Mouse (Mus musculus): ENCODE results near the gene Ptprn2. TPM values are rescaled to one million over a fixed set of nuclear protein-coding genes. Genes with fewer than 3 reads are reported as not detected.

Gene Ptprn2
- polyA plus RNA-seq, 1 experiment from 2014 or later, result 3.5 TPM

DNA sequence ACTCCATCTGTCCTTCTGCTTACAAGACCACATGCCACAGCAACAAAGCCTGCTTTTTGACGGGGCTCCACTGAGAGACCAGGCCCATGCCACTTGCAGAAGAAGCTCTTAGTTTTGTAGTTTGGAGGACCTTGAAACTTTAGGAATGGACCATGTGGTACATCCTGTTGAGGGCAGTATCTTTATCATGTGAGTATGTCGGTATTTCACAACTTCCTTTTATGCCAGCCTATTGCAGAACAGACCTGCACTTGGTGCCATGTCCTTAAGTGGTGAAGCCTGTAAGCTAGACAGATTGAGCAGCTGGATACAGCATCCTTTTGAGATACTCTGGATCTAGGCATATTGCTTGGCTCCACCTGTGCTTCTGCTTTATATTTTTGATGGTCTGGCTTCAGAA, 12.3 kb upstream of the Ptprn2 start:
- 78% methylated on average over 2 of the region's 2 CpGs for WGBS
- no peaks in the 10 kb centered on the region for H3K4me1 ChIP-seq (ENCODE audit: control insufficient read depth, insufficient read depth, low read length)
- H3K9ac ChIP-seq (ENCODE audit: low read length), result no peak overlapping the region
- no peak for ATAC-seq (ENCODE audit: insufficient read depth, low FRiP score)
- no peaks in the 10 kb centered on the region for H3K36me3 ChIP-seq (ENCODE audit: control insufficient read depth, insufficient read depth, low read length)
- H3K9me3 ChIP-seq (replicated peaks; ENCODE audit: control insufficient read depth, low read length), result no peaks in the 10 kb centered on the region
- no peaks in the 10 kb centered on the region for H3K27me3 ChIP-seq (ENCODE audit: control insufficient read depth, insufficient read depth, low read length)
- no peak overlapping the region for H3K4me3 ChIP-seq (replicated peaks; ENCODE audit: low read length)
- no peak overlapping the region for H3K27ac ChIP-seq (ENCODE audit: low read length)
- H3K4me2 ChIP-seq (ENCODE audit: low read depth, low read length), result no peak overlapping the region

DNA sequence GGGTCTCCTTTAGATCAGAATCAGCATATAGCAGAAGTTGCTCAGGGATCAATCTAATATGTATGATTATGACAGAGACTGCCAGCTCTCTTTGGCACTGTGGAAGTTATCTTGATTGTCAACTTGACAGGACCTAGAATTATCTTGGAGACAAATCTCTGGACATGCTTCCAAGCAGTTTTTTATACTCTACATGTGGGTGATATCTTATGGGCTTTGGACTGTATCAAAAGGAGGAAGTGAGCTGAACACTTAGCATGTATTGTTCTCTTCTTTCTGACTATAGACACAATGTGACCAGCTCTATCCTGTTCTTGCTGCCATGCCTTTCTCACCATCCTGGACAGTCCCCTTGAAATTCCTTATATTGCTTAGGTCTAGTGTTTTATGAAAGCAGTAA, 11.8 kb upstream of the Ptprn2 start:
- Histone ChIP-seq H3K4me1 (ENCODE audit: control insufficient read depth, insufficient read depth, low read length) (no peaks in the 10 kb centered on the region), H3K36me3 (ENCODE audit: control insufficient read depth, insufficient read depth, low read length) (no peaks in the 10 kb centered on the region), H3K9me3 (replicated peaks; ENCODE audit: control insufficient read depth, low read length) (no peaks in the 10 kb centered on the region), H3K27ac (ENCODE audit: low read length) (no peak overlapping the region; the same call in 1 of the 2 replicates), H3K4me2 (ENCODE audit: low read depth, low read length) (no peak overlapping the region), H3K9ac (ENCODE audit: low read length) (no peak overlapping the region), H3K27me3 (ENCODE audit: control insufficient read depth, insufficient read depth, low read length) (no peaks in the 10 kb centered on the region), H3K4me3 (replicated peaks; ENCODE audit: low read length) (no peak overlapping the region)
- no peak for ATAC-seq (ENCODE audit: insufficient read depth, low FRiP score)

GRCm38 (mm10) chr12:116474676-116475075, 10.8 kb upstream of the Ptprn2 start:
- H3K27ac ChIP-seq (ENCODE audit: low read length), result no peak overlapping the region
- no peak for ATAC-seq (ENCODE audit: insufficient read depth, low FRiP score)
- H3K36me3 ChIP-seq (ENCODE audit: control insufficient read depth, insufficient read depth, low read length), result no peaks in the 10 kb centered on the region
- no peak overlapping the region for H3K4me3 ChIP-seq (replicated peaks; ENCODE audit: low read length)
- H3K27me3 ChIP-seq (ENCODE audit: control insufficient read depth, insufficient read depth, low read length), result no peaks in the 10 kb centered on the region
- H3K4me2 ChIP-seq (ENCODE audit: low read depth, low read length), result no peak overlapping the region
- H3K4me1 ChIP-seq (ENCODE audit: control insufficient read depth, insufficient read depth, low read length), result no peaks in the 10 kb centered on the region
- no peaks in the 10 kb centered on the region for H3K9me3 ChIP-seq (replicated peaks; ENCODE audit: control insufficient read depth, low read length)
- 51% methylated on average over 3 of the region's 3 CpGs for WGBS
- H3K9ac ChIP-seq (ENCODE audit: low read length), result no peak overlapping the region

- Histone ChIP-seq H3K36me3 (ENCODE audit: control insufficient read depth, insufficient read depth, low read length) (no peaks in the 10 kb centered on the region), H3K4me3 (replicated peaks; ENCODE audit: low read length) (no peak overlapping the region), H3K27me3 (ENCODE audit: control insufficient read depth, insufficient read depth, low read length) (no peaks in the 10 kb centered on the region), H3K9me3 (replicated peaks; ENCODE audit: control insufficient read depth, low read length) (no peaks in the 10 kb centered on the region), H3K4me1 (ENCODE audit: control insufficient read depth, insufficient read depth, low read length) (no peaks in the 10 kb centered on the region), H3K9ac (ENCODE audit: low read length) (no peak overlapping the region), H3K4me2 (ENCODE audit: low read depth, low read length) (no peak overlapping the region), H3K27ac (ENCODE audit: low read length) (no peak overlapping the region)
- no peak for ATAC-seq (ENCODE audit: insufficient read depth, low FRiP score)
- 56% methylated on average over 1 of the region's 1 CpGs for WGBS
These were observed 6.7 kb upstream of the Ptprn2 start for GRCm38 (mm10) chr12:116478771-116479170.

- H3K27me3 ChIP-seq (ENCODE audit: control insufficient read depth, insufficient read depth, low read length), result no peaks in the 10 kb centered on the region
- ATAC-seq (ENCODE audit: insufficient read depth, low FRiP score), result no peak
- H3K9me3 ChIP-seq (replicated peaks; ENCODE audit: control insufficient read depth, low read length), result no peaks in the 10 kb centered on the region
- WGBS, result 64% methylated on average over 1 of the region's 1 CpGs
- no peak overlapping the region for H3K4me2 ChIP-seq (ENCODE audit: low read depth, low read length)
- no peaks in the 10 kb centered on the region for H3K36me3 ChIP-seq (ENCODE audit: control insufficient read depth, insufficient read depth, low read length)
- no peak overlapping the region for H3K4me3 ChIP-seq (replicated peaks; ENCODE audit: low read length)
- no peak overlapping the region for H3K27ac ChIP-seq (ENCODE audit: low read length)
- H3K4me1 ChIP-seq (ENCODE audit: control insufficient read depth, insufficient read depth, low read length), result no peaks in the 10 kb centered on the region
- no peak overlapping the region for H3K9ac ChIP-seq (ENCODE audit: low read length)
These were observed 3.6 kb upstream of the Ptprn2 start for GRCm38 (mm10) chr12:116481921-116482320.

- H3K27me3 ChIP-seq (ENCODE audit: control insufficient read depth, insufficient read depth, low read length), result no peaks in the 10 kb centered on the region
- 0 out of 2 replicates have a peak overlapping the region, but pooled peaks have one; percentile 22 for H3K4me2 ChIP-seq (ENCODE audit: low read depth, low read length)
- peak; percentile 69 for ATAC-seq (ENCODE audit: insufficient read depth, low FRiP score)
- H3K27ac ChIP-seq (ENCODE audit: low read length), result peak overlapping the region; percentile 72
- 34% methylated on average over 2 of the region's 2 CpGs for WGBS
- H3K4me3 ChIP-seq (replicated peaks; ENCODE audit: low read length), result no peak overlapping the region
- H3K9ac ChIP-seq (ENCODE audit: low read length), result no peak overlapping the region
- no peaks in the 10 kb centered on the region for H3K36me3 ChIP-seq (ENCODE audit: control insufficient read depth, insufficient read depth, low read length)
- no peaks in the 10 kb centered on the region for H3K9me3 ChIP-seq (replicated peaks; ENCODE audit: control insufficient read depth, low read length)
- no peaks in the 10 kb centered on the region for H3K4me1 ChIP-seq (ENCODE audit: control insufficient read depth, insufficient read depth, low read length)
These were observed 1.9 kb upstream of the Ptprn2 start for GRCm38 (mm10) chr12:116483581-116483980.

DNA sequence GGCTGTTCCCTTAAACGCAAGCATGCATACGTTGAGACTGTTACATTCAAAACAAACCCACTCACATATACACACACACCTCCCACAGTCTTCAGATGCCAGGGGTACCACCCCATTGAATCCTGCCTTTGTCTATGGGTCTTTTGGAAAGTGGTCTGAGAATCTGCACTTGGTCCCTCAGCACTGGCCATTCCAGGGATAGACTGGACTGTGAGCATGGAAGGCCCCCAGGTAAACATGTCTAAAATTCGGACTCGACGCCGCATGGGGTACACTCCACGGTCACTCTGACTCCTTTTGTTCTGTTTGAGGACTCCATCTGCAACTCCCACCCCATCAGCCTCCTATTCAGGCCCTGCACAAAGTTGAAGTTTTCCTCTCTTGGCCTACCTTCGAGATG, 529 bp upstream of the Ptprn2 start:
- Histone ChIP-seq H3K9ac (ENCODE audit: low read length) (no peak overlapping the region), H3K4me3 (replicated peaks; ENCODE audit: low read length) (peak overlapping the region; percentile 57), H3K36me3 (ENCODE audit: control insufficient read depth, insufficient read depth, low read length) (no peaks in the 10 kb centered on the region), H3K27me3 (ENCODE audit: control insufficient read depth, insufficient read depth, low read length) (no peaks in the 10 kb centered on the region), H3K4me1 (ENCODE audit: control insufficient read depth, insufficient read depth, low read length) (no peaks in the 10 kb centered on the region), H3K9me3 (replicated peaks; ENCODE audit: control insufficient read depth, low read length) (no peaks in the 10 kb centered on the region), H3K4me2 (ENCODE audit: low read depth, low read length) (peak overlapping the region; percentile 91), H3K27ac (ENCODE audit: low read length) (peak overlapping the region; percentile 6; the same call in 1 of the 2 replicates)
- no peak for ATAC-seq (ENCODE audit: insufficient read depth, low FRiP score)
- 71% methylated on average over 8 of the region's 8 CpGs for WGBS

DNA sequence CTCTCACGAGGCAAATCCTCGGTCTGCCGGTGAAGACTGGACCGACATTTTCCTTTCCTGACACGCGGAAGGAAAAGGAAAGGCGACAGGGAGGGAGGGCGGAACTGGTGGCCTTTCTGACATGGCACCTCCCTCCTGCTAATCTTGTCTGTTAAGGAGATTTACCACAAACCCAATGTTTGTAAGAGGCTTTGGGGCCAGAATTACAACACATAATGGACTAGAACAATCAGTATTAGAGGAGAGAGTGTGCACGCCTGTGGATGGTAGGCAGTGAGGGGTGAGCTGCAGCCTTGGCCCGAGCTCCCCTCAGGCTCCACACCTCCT, 847 bp downstream of the Ptprn2 start:
- WGBS, result 2% methylated on average over 10 of the region's 10 CpGs
- Histone ChIP-seq H3K4me2 (ENCODE audit: low read depth, low read length) (peak overlapping the region; percentile 91), H3K4me1 (ENCODE audit: control insufficient read depth, insufficient read depth, low read length) (no peaks in the 10 kb centered on the region), H3K4me3 (replicated peaks; ENCODE audit: low read length) (peak overlapping the region; percentile 57), H3K36me3 (ENCODE audit: control insufficient read depth, insufficient read depth, low read length) (no peaks in the 10 kb centered on the region), H3K27ac (ENCODE audit: low read length) (peak overlapping the region; percentile 69; the same call in 1 of the 2 replicates), H3K9ac (ENCODE audit: low read length) (peak overlapping the region; percentile 49), H3K27me3 (ENCODE audit: control insufficient read depth, insufficient read depth, low read length) (no peaks in the 10 kb centered on the region), H3K9me3 (replicated peaks; ENCODE audit: control insufficient read depth, low read length) (no peaks in the 10 kb centered on the region)
- no peak for ATAC-seq (ENCODE audit: insufficient read depth, low FRiP score)

DNA sequence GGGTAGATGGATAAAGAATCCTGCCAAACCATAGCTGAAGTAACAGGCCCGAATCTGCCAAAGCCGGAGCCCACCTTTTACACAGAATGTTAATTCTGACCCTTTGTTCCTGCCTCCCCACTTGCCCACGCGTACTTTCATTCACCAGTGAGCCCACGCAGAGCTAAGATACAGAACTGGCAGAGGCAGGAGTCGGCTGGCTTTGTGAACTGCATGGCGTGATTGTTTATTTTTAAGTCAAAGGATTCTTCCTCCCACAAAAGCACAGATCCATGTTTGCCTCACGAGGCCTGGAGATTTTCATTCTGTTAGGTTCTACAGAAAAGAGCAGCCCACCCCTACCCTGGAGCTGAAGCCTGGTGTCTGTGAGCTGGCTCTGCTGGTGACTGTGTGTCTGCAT, 3.3 kb downstream of the Ptprn2 start:
- Histone ChIP-seq H3K27me3 (ENCODE audit: control insufficient read depth, insufficient read depth, low read length) (no peaks in the 10 kb centered on the region), H3K9me3 (replicated peaks; ENCODE audit: control insufficient read depth, low read length) (no peaks in the 10 kb centered on the region), H3K4me3 (replicated peaks; ENCODE audit: low read length) (no peak overlapping the region), H3K36me3 (ENCODE audit: control insufficient read depth, insufficient read depth, low read length) (no peaks in the 10 kb centered on the region), H3K9ac (ENCODE audit: low read length) (no peak overlapping the region), H3K4me1 (ENCODE audit: control insufficient read depth, insufficient read depth, low read length) (no peaks in the 10 kb centered on the region), H3K27ac (ENCODE audit: low read length) (no peak overlapping the region), H3K4me2 (ENCODE audit: low read depth, low read length) (no peak overlapping the region)
- 51% methylated on average over 8 of the region's 8 CpGs for WGBS
- no peak for ATAC-seq (ENCODE audit: insufficient read depth, low FRiP score)
